Mouse (Mus musculus) E14TG2a.4 (cell line): ENCODE data around the gene Fam118a.

Experiments
- CTCF ChIP-seq: conservative IDR thresholded peaks from 2 replicates; pipeline ENCODE4 v1.5.1; 2014; ENCODE audit warnings: low read length
- NANOG ChIP-seq: IDR thresholded peaks from 2 replicates; pipeline ENCODE4 v1.6.1; 2014; ENCODE audit warnings: borderline replicate concordance, low read length, mixed read lengths

DNA sequence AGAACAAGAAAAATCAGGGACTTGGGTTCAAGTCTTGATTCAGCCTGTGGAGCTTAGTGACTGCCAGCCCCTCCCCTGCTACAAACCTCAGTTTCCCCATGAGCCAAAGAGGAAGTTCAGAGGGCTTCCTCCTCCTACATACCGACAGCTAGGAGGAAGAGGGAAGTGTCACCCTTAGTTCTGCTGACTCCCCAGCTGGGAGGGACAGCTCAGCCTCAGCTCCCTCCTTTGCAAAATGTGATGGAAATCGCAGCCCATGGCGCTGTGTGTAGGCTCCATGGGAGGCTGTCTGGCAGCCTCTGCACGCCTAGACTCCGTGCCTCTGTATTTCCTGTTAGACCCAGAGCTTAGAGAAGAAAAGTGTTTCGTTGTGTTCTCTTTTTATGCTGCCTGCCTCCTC lies 34.2 kb upstream of the Fam118a start:
- TF ChIP-seq CTCF (no peak), NANOG (no peak)
